Mouse (Mus musculus) embryonic facial prominence, embryonic 15.5 days (tissue): Measurements from ENCODE around the gene Nup85. TPM values are rescaled to one million over a fixed set of nuclear protein-coding genes. Genes with fewer than 3 reads are reported as not detected.
"Not testable (repeated sequence)": the region's sequence is repeated elsewhere in the genome, so short reads cannot be mapped to it uniquely, and the experiment has no call there.

Experiments used
- ATAC-seq: fragments of 200-750 bp; cut with Nextera tagmentation; 2 replicates; pipeline ENCODE4 v1.8.0; 2017; ENCODE audit warnings: low read depth, moderate TSS enrichment; ENCODE audit not compliant: insufficient number of reproducible peaks, low FRiP score, low TSS enrichment
- H3K27ac ChIP-seq: fragments of 300-500 bp; sonication (generic); replicated peaks from 2 replicates; pipeline ENCODE4 v1.5.1; 2015; ENCODE audit warnings: mild to moderate bottlenecking, inconsistent platforms
- H3K27me3 ChIP-seq: fragments of 300-500 bp; sonication (generic); 2 replicates; pipeline ENCODE4 v1.6.1; 2015; ENCODE audit warnings: inconsistent platforms
- H3K36me3 ChIP-seq: fragments of 300-500 bp; sonication (generic); 2 replicates; pipeline ENCODE4 v1.6.1; 2015; ENCODE audit warnings: mild to moderate bottlenecking, inconsistent platforms
- H3K4me1 ChIP-seq: fragments of 300-500 bp; sonication (generic); 2 replicates; pipeline ENCODE4 v1.6.1; 2015; ENCODE audit warnings: inconsistent platforms
- H3K4me2 ChIP-seq: fragments of 300-500 bp; sonication (generic); replicated peaks from 2 replicates; pipeline ENCODE4 v1.6.1; 2015; ENCODE audit warnings: mild to moderate bottlenecking, inconsistent platforms
- H3K4me3 ChIP-seq: fragments of 300-500 bp; sonication (generic); replicated peaks from 2 replicates; pipeline ENCODE4 v1.5.1; 2015; ENCODE audit warnings: mild to moderate bottlenecking, inconsistent platforms
- H3K9ac ChIP-seq: fragments of 300-500 bp; sonication (generic); 2 replicates; pipeline ENCODE4 v1.6.1; 2015; ENCODE audit warnings: inconsistent platforms
- H3K9me3 ChIP-seq: fragments of 300-500 bp; sonication (generic); replicated peaks from 2 replicates; pipeline ENCODE4 v1.6.1; 2016; ENCODE audit warnings: inconsistent platforms
- WGBS: fragments of 180-500 bp; shearing (Covaris S2); methylation state at CpG from one replicate; pipeline ENCODE4 v1.1.7; 2015; 5-methylcytosine and 5-hydroxymethylcytosine counted together
- polyA plus RNA-seq: library from polyadenylated mRNA; unstranded; fragments of >200 nt; fragmentation: Nextera tagmentation; extraction: Ambion mirVana; gene quantifications from 2 replicates; pipeline ENCODE4 v1.2.1, GENCODE M21; 2015

The Nup85 gene
- polyA plus RNA-seq, result 144 and 156 TPM in 2 replicates

- Histone ChIP-seq H3K9ac (peak within 1 kb of the TSS; percentile 71), H3K27me3 (no peaks in the 10 kb centered on the region), H3K27ac (peak within 1 kb of the TSS; percentile 86), H3K4me1 (peaks cover 7% of the 10 kb centered on the region), H3K4me2 (peak within 1 kb of the TSS; percentile 80), H3K9me3 (no peaks in the 10 kb centered on the region), H3K36me3 (peaks cover 35% of the 10 kb centered on the region), H3K4me3 (peak within 1 kb of the TSS; percentile 83)
- WGBS, result under 1% methylated on average over 42 of the region's 42 CpGs
- ATAC-seq, result peak; percentile 91
These were observed at the start of gene Nup85 for GRCm38 (mm10) chr11:115564064-115564809. Nup85 (plus strand) TSS chr11:115564434.

- Histone ChIP-seq H3K4me3 (no peak overlapping the region), H3K4me1 (peaks cover 33% of the 10 kb centered on the region), H3K27ac (no peak overlapping the region), H3K27me3 (no peaks in the 10 kb centered on the region), H3K36me3 (no peaks in the 10 kb centered on the region), H3K9me3 (no peaks in the 10 kb centered on the region), H3K4me2 (no peak overlapping the region), H3K9ac (no peak overlapping the region)
- ATAC-seq, result no peak
- WGBS, result 67% methylated on average over 6 of the region's 6 CpGs
These were observed 49.2 kb upstream of the Nup85 start for GRCm38 (mm10) chr11:115515021-115515420.

- no peak for ATAC-seq
- Histone ChIP-seq H3K9ac (no peak overlapping the region), H3K27ac (no peak overlapping the region), H3K4me1 (peaks cover 13% of the 10 kb centered on the region), H3K9me3 (no peaks in the 10 kb centered on the region), H3K27me3 (no peaks in the 10 kb centered on the region), H3K4me2 (no peak overlapping the region), H3K36me3 (peaks cover 3% of the 10 kb centered on the region; the same call in 1 of the 2 replicates), H3K4me3 (no peak overlapping the region)
- 70% methylated on average over 5 of the region's 5 CpGs for WGBS
These were observed 47.3 kb upstream of the Nup85 start for GRCm38 (mm10) chr11:115516942-115517341.

- no peak overlapping the region; the same call in 1 of the 2 replicates for H3K27ac ChIP-seq
- no peak overlapping the region for H3K4me3 ChIP-seq
- H3K27me3 ChIP-seq, result no peaks in the 10 kb centered on the region
- WGBS, result 60% methylated on average over 9 of the region's 9 CpGs
- H3K36me3 ChIP-seq, result peaks cover 12% of the 10 kb centered on the region
- H3K9me3 ChIP-seq, result no peaks in the 10 kb centered on the region
- H3K4me1 ChIP-seq, result no peaks in the 10 kb centered on the region; the same call in 1 of the 2 replicates
- no peak overlapping the region for H3K9ac ChIP-seq
- H3K4me2 ChIP-seq, result no peak overlapping the region
- no peak for ATAC-seq
These were observed 45.5 kb upstream of the Nup85 start for GRCm38 (mm10) chr11:115518693-115519092.

- no peaks in the 10 kb centered on the region for H3K9me3 ChIP-seq
- WGBS, result 83% methylated on average over 3 of the region's 3 CpGs
- ATAC-seq, result no peak
These were observed 44.7 kb upstream of the Nup85 start for GRCm38 (mm10) chr11:115519581-115519980.

GRCm38 (mm10) chr11:115520218-115520617 is 44.0 kb upstream of the Nup85 start:
- H3K36me3 ChIP-seq, result peaks cover 27% of the 10 kb centered on the region
- H3K9me3 ChIP-seq, result no peaks in the 10 kb centered on the region
- H3K9ac ChIP-seq, result no peak overlapping the region
- H3K27me3 ChIP-seq, result no peaks in the 10 kb centered on the region
- 72% methylated on average over 2 of the region's 2 CpGs for WGBS
- H3K4me3 ChIP-seq, result no peak overlapping the region
- H3K4me2 ChIP-seq, result no peak overlapping the region
- no peak for ATAC-seq
- no peak overlapping the region for H3K27ac ChIP-seq
- H3K4me1 ChIP-seq, result no peaks in the 10 kb centered on the region

More at GRCm38 (mm10) chr11:115519581-115519980, 44.7 kb upstream of the Nup85 start:
- no peak overlapping the region for H3K4me2 ChIP-seq
- no peaks in the 10 kb centered on the region; the same call in 1 of the 2 replicates for H3K4me1 ChIP-seq
- H3K27ac ChIP-seq, result no peak overlapping the region
- peaks cover 21% of the 10 kb centered on the region for H3K36me3 ChIP-seq
- no peaks in the 10 kb centered on the region for H3K27me3 ChIP-seq
- H3K9ac ChIP-seq, result no peak overlapping the region
- no peak overlapping the region for H3K4me3 ChIP-seq

- 75% methylated on average over 4 of the region's 4 CpGs for WGBS
- no peaks in the 10 kb centered on the region for H3K27me3 ChIP-seq
- ATAC-seq, result no peak
- peaks cover 36% of the 10 kb centered on the region for H3K36me3 ChIP-seq
- no peak overlapping the region for H3K4me3 ChIP-seq
- no peak overlapping the region for H3K27ac ChIP-seq
- H3K9ac ChIP-seq, result no peak overlapping the region
- no peaks in the 10 kb centered on the region for H3K4me1 ChIP-seq
- H3K4me2 ChIP-seq, result no peak overlapping the region
- H3K9me3 ChIP-seq, result no peaks in the 10 kb centered on the region
These were observed 43.2 kb upstream of the Nup85 start for GRCm38 (mm10) chr11:115521080-115521479.

GRCm38 (mm10) chr11:115522238-115522637 is 42.0 kb upstream of the Nup85 start:
- ATAC-seq, result no peak
- Histone ChIP-seq H3K36me3 (peaks cover 47% of the 10 kb centered on the region), H3K4me2 (no peak overlapping the region), H3K4me3 (no peak overlapping the region), H3K27ac (no peak overlapping the region; the same call in 1 of the 2 replicates), H3K4me1 (no peaks in the 10 kb centered on the region), H3K9ac (no peak overlapping the region), H3K9me3 (no peaks in the 10 kb centered on the region), H3K27me3 (no peaks in the 10 kb centered on the region)
- WGBS, result 93% methylated on average over 2 of the region's 2 CpGs

GRCm38 (mm10) chr11:115522703-115523102 is 41.5 kb upstream of the Nup85 start:
- Histone ChIP-seq H3K4me2 (no peak overlapping the region), H3K36me3 (peaks cover 51% of the 10 kb centered on the region), H3K9ac (no peak overlapping the region), H3K4me3 (no peak overlapping the region), H3K27ac (no peak overlapping the region), H3K27me3 (no peaks in the 10 kb centered on the region), H3K9me3 (no peaks in the 10 kb centered on the region), H3K4me1 (no peaks in the 10 kb centered on the region)
- ATAC-seq, result no peak
- 69% methylated on average over 2 of the region's 2 CpGs for WGBS

- not testable (repeated sequence) for H3K9me3 ChIP-seq, H3K4me2 ChIP-seq, H3K27ac ChIP-seq, H3K4me1 ChIP-seq, H3K4me3 ChIP-seq, H3K27me3 ChIP-seq, ATAC-seq, H3K9ac ChIP-seq
- 75% methylated on average over 3 of the region's 3 CpGs for WGBS
- peaks cover 77% of the 10 kb centered on the region for H3K36me3 ChIP-seq
These were observed 37.8 kb upstream of the Nup85 start for GRCm38 (mm10) chr11:115526446-115526845.

GRCm38 (mm10) chr11:115534759-115535371 is 29.4 kb upstream of the Nup85 start:
- no peaks in the 10 kb centered on the region for H3K27me3 ChIP-seq
- peak overlapping the region; percentile 100 for H3K27ac ChIP-seq
- H3K4me3 ChIP-seq, result peak overlapping the region; percentile 96
- H3K4me2 ChIP-seq, result peak overlapping the region; percentile 45
- H3K36me3 ChIP-seq, result peaks cover 35% of the 10 kb centered on the region
- ATAC-seq, result no peak
- peaks cover 15% of the 10 kb centered on the region for H3K4me1 ChIP-seq
- H3K9me3 ChIP-seq, result no peaks in the 10 kb centered on the region
- H3K9ac ChIP-seq, result peak overlapping the region; percentile 97
- WGBS, result 3% methylated on average over 11 of the region's 11 CpGs
